Mouse (Mus musculus) cerebral cortex, adult 2 months (tissue): ENCODE results near the gene Rad23a.

ENCODE experiments used
- WGBS: fragments of 180-500 bp; shearing (Covaris S2); methylation state at CpG from one replicate; pipeline ENCODE4 v1.1.7; 2018; 5-methylcytosine and 5-hydroxymethylcytosine counted together

The Rad23a gene

GRCm38 (mm10) chr8:84787523-84788302 lies 52.8 kb downstream of the Rad23a start:
- WGBS, result 44% methylated on average over 14 of the region's 14 CpGs

GRCm38 (mm10) chr8:84786801-84787467 lies 53.5 kb downstream of the Rad23a start:
- WGBS, result 46% methylated on average over 11 of the region's 11 CpGs

GRCm38 (mm10) chr8:84785756-84786677 lies 54.4 kb downstream of the Rad23a start:
- 25% methylated on average over 38 of the region's 38 CpGs for WGBS

GRCm38 (mm10) chr8:84785506-84785755 lies 55.0 kb downstream of the Rad23a start:
- 42% methylated on average over 11 of the region's 11 CpGs for WGBS

- WGBS, result 19% methylated on average over 48 of the region's 48 CpGs
Observed at GRCm38 (mm10) chr8:84784681-84785505, 55.6 kb downstream of the Rad23a start.
